Mouse (Mus musculus) spleen, postnatal 14 days (tissue): ENCODE measurements around the gene Lypd5.

Experiments
- DNase-seq, 2 experiments: peaks; one replicate each; pipeline ENCODE4 v3.0.0; 2021 to 2022; ENCODE audit warnings: low spot score in 2 of 2

The Lypd5 gene

GRCm38 (mm10) chr7:24348896-24349295, at the start of gene Lypd5:
Gene Lypd5, plus strand, starts transcription at chr7:24349196.
- DNase-seq, result no peak

- no peak for DNase-seq
These were observed 49.0 kb upstream of the Lypd5 start for GRCm38 (mm10) chr7:24299823-24300481.

GRCm38 (mm10) chr7:24300771-24301282, 48.2 kb upstream of the Lypd5 start, which contains the start of gene Zfp61:
Gene Zfp61, minus strand, starts transcription at chr7:24301232.
- no peak for DNase-seq

- no peak for DNase-seq
These were observed 33.0 kb upstream of the Lypd5 start for GRCm38 (mm10) chr7:24315726-24316566.

GRCm38 (mm10) chr7:24316567-24317092, 32.4 kb upstream of the Lypd5 start, which contains the start of gene Zfp94:
Gene Zfp94, minus strand, starts transcription at chr7:24316666.
- DNase-seq, result peak; percentile 79 to 86

- no peak for DNase-seq
These were observed 30.1 kb upstream of the Lypd5 start for GRCm38 (mm10) chr7:24318942-24319341.

- no peak for DNase-seq
These were observed 26.4 kb upstream of the Lypd5 start for GRCm38 (mm10) chr7:24322593-24322992.

GRCm38 (mm10) chr7:24325197-24325596, 23.8 kb upstream of the Lypd5 start:
- DNase-seq, result no peak

- no peak for DNase-seq
These were observed 23.3 kb upstream of the Lypd5 start for GRCm38 (mm10) chr7:24325675-24326128.

- no peak for DNase-seq
These were observed 22.5 kb upstream of the Lypd5 start for GRCm38 (mm10) chr7:24326273-24327135.

- DNase-seq, result no peak
These were observed 21.6 kb upstream of the Lypd5 start for GRCm38 (mm10) chr7:24327281-24327975.

GRCm38 (mm10) chr7:24333304-24333986, 15.6 kb upstream of the Lypd5 start, which contains the start of gene Tescl:
Gene Tescl, minus strand, starts transcription at chr7:24333936.
- DNase-seq, result no peak

- DNase-seq, result peak; percentile 25 to 76
These were observed 13.2 kb upstream of the Lypd5 start for GRCm38 (mm10) chr7:24335699-24336309.

GRCm38 (mm10) chr7:24338241-24338640, 10.8 kb upstream of the Lypd5 start:
- DNase-seq, result no peak

- DNase-seq, result no peak
These were observed 5.2 kb upstream of the Lypd5 start for GRCm38 (mm10) chr7:24343701-24344272.

GRCm38 (mm10) chr7:24346444-24346843, 2.6 kb upstream of the Lypd5 start:
- no peak for DNase-seq

GRCm38 (mm10) chr7:24355646-24356045, 6.7 kb downstream of the Lypd5 start:
- DNase-seq, result no peak

GRCm38 (mm10) chr7:24356081-24356480, 7.1 kb downstream of the Lypd5 start:
- no peak for DNase-seq

- peak in 1 of 2 experiments; percentile 29 for DNase-seq
These were observed 8.9 kb downstream of the Lypd5 start for GRCm38 (mm10) chr7:24357899-24358298.
